Mouse (Mus musculus) heart, postnatal 10 days (tissue): ENCODE measurements at regions not wholly inside any gene's neighbourhood (a gene's known extent, or its start where the extent isn't known, plus 50 kb on each side); places are given as distances from the start of the nearest gene placed in this dataset.

ENCODE experiments used
- DNase-seq, 2 experiments: peaks; one replicate each; pipeline ENCODE4 v3.0.0; 2021
- intact Hi-C: fragments of 180-260 bp; cut with DNase I; formaldehyde crosslinking; loops from one replicate; pipeline ENCODE4 v1.15.1; 2025

- intact Hi-C loops = loop anchor here (10.0 kb wide), 1 partner anchor 148 kb away; no protein-coding TSS in a partner anchor
Measured at GRCm38 (mm10) chr10:102732420-102732819, 220.4 kb downstream of the Rassf9 start.

GRCm38 (mm10) chr10:102712263-102712662 is 200.2 kb downstream of the Rassf9 start:
- peak; percentile 28 to 30 for DNase-seq

More at GRCm38 (mm10) chr10:102732420-102732819, 220.4 kb downstream of the Rassf9 start:
- no peak for DNase-seq

GRCm38 (mm10) chr10:102705848-102706247 is 193.8 kb downstream of the Rassf9 start:
- intact Hi-C loops = no loop called here
- no peak for DNase-seq

More at GRCm38 (mm10) chr10:102712263-102712662, 200.2 kb downstream of the Rassf9 start:
- intact Hi-C loops = loop anchor here (2.0 kb wide), 1 partner anchor 21 kb away; no protein-coding TSS in a partner anchor

GRCm38 (mm10) chr10:102694810-102695209 is 182.8 kb downstream of the Rassf9 start:
- intact Hi-C loops = no loop called here
- no peak for DNase-seq

- peak; percentile 28 to 30 for DNase-seq
- intact Hi-C loops = loop anchor here (2.0 to 5.0 kb wide), 4 partner anchors 23 to 178 kb away; partner anchors contain the start of gene Rassf9
Measured at GRCm38 (mm10) chr10:102689966-102690365, 177.9 kb downstream of the Rassf9 start.

GRCm38 (mm10) chr10:102686667-102687397 is 174.8 kb downstream of the Rassf9 start:
- DNase-seq = no peak
- intact Hi-C loops = loop anchor here (5.0 kb wide), 3 partner anchors 50 to 175 kb away; partner anchors contain the start of gene Rassf9

GRCm38 (mm10) chr10:102685833-102686434 is 173.9 kb downstream of the Rassf9 start:
- intact Hi-C loops = loop anchor here (5.0 kb wide), 3 partner anchors 51 to 174 kb away; partner anchors contain the start of gene Rassf9
- peak; percentile 20 to 21 for DNase-seq

- DNase-seq = no peak
- intact Hi-C loops = no loop called here
Measured at GRCm38 (mm10) chr10:102667359-102667758, 155.3 kb downstream of the Rassf9 start.

GRCm38 (mm10) chr10:102659683-102660082 is 147.7 kb downstream of the Rassf9 start:
- intact Hi-C loops = no loop called here
- DNase-seq = no peak

- DNase-seq = no peak
- intact Hi-C loops = no loop called here
Measured at GRCm38 (mm10) chr10:102636507-102636906, 124.5 kb downstream of the Rassf9 start.

GRCm38 (mm10) chr10:102633438-102633837 is 121.4 kb downstream of the Rassf9 start:
- DNase-seq = no peak
- intact Hi-C loops = no loop called here

- intact Hi-C loops = no loop called here
- DNase-seq = no peak
Measured at GRCm38 (mm10) chr10:102628609-102629008, 116.6 kb downstream of the Rassf9 start.

GRCm38 (mm10) chr10:102623895-102624294 is 111.9 kb downstream of the Rassf9 start:
- DNase-seq = no peak
- intact Hi-C loops = no loop called here

- intact Hi-C loops = no loop called here
- peak; percentile 1 to 5 for DNase-seq
Measured at GRCm38 (mm10) chr10:102622583-102623008, 110.6 kb downstream of the Rassf9 start.

GRCm38 (mm10) chr10:102618711-102619110 is 106.7 kb downstream of the Rassf9 start:
- DNase-seq = no peak
- intact Hi-C loops = loop anchor here (5.0 kb wide), 1 partner anchor 69 kb away; no protein-coding TSS in a partner anchor

GRCm38 (mm10) chr10:102615962-102616595 is 104.1 kb downstream of the Rassf9 start:
- no peak for DNase-seq
- intact Hi-C loops = loop anchor here (5.0 kb wide), 1 partner anchor 71 kb away; no protein-coding TSS in a partner anchor
